Mouse (Mus musculus) MEL (cell line): ENCODE data around the gene Ttc30a2.

Source experiments
- CHD2 ChIP-seq: IDR thresholded peaks from 2 replicates; pipeline ENCODE4 v1.6.1; 2011; ENCODE audit warnings: low read length, improper control_type of control experiment
- CTCF ChIP-seq, 3 experiments: IDR thresholded peaks in 2 of 3; conservative IDR thresholded peaks in 1 of 3; 2 replicates each; pipeline ENCODE4 v1.5.1; 2011 to 2012; ENCODE audit warnings: low read length in 3 of 3, low read depth in 2 of 3, mild to moderate bottlenecking in 2 of 3, improper control_type of control experiment in 1 of 3, inconsistent platforms in 1 of 3, mixed read lengths in 1 of 3, moderate library complexity in 1 of 3; ENCODE audit not compliant: control insufficient read depth in 1 of 3, insufficient read depth in 1 of 3, poor library complexity in 1 of 3, severe bottlenecking in 1 of 3
- E2F4 ChIP-seq: IDR thresholded peaks from 2 replicates; pipeline ENCODE4 v1.6.1; 2011; ENCODE audit warnings: low read depth, low read length, improper control_type of control experiment, borderline replicate concordance
- GATA1 ChIP-seq: IDR thresholded peaks from 2 replicates; pipeline ENCODE4 v1.6.1; 2011; ENCODE audit warnings: low read depth, low read length, improper control_type of control experiment
- HCFC1 ChIP-seq: IDR thresholded peaks from 2 replicates; pipeline ENCODE4 v1.6.1; 2012; ENCODE audit warnings: low read depth, mild to moderate bottlenecking, inconsistent platforms, low read length, improper control_type of control experiment, moderate library complexity
- MAX ChIP-seq: IDR thresholded peaks from 2 replicates; pipeline ENCODE4 v1.6.1; 2011; ENCODE audit warnings: low read length, improper control_type of control experiment
- POLR2A ChIP-seq, 2 experiments: IDR thresholded peaks; 2 replicates each; pipeline ENCODE4 v1.6.1; 2011 to 2012; ENCODE audit warnings: low read length in 2 of 2, mild to moderate bottlenecking in 2 of 2, control low read depth in 1 of 2, improper control_type of control experiment in 1 of 2, low read depth in 1 of 2, moderate library complexity in 1 of 2; ENCODE audit not compliant: control insufficient read depth in 1 of 2, insufficient read depth in 1 of 2, poor library complexity in 1 of 2
- RAD21 ChIP-seq: IDR thresholded peaks from 2 replicates; pipeline ENCODE4 v1.6.1; 2011; ENCODE audit warnings: mild to moderate bottlenecking, low read depth, low read length, improper control_type of control experiment

GRCm38 (mm10) chr2:75964051-75964450, 13.9 kb downstream of the Ttc30a2 start:
- no peak for TF ChIP-seq CTCF (IDR thresholded peaks at IDR 0.05 in 2 of 3, conservative IDR thresholded peaks at IDR 0.05 in 1 of 3; ENCODE audit: control insufficient read depth in 1 of 3, insufficient read depth in 1 of 3, low read depth in 2 of 3, low read length in 3 of 3, poor library complexity in 1 of 3, severe bottlenecking in 1 of 3)
- no peak for TF ChIP-seq POLR2A (IDR thresholded peaks at IDR 0.05; ENCODE audit: control insufficient read depth in 1 of 2, insufficient read depth in 1 of 2, low read depth in 1 of 2, low read length in 2 of 2, poor library complexity in 1 of 2)
- TF ChIP-seq HCFC1 = no peak
- TF ChIP-seq GATA1 = no peak
- no peak for TF ChIP-seq CHD2
- TF ChIP-seq MAX = no peak
- TF ChIP-seq RAD21 = no peak
- TF ChIP-seq E2F4 = no peak
